Mouse (Mus musculus) stomach, postnatal 0 days (tissue): ENCODE measurements around the gene Rnf214.

Source experiments
- CTCF ChIP-seq: IDR thresholded peaks from 2 replicates; pipeline ENCODE4 v1.5.1; 2016; ENCODE audit warnings: antibody characterized with exemption, low read depth, mild to moderate bottlenecking, moderate library complexity
- EP300 ChIP-seq: optimal IDR thresholded peaks from 2 replicates; pipeline ENCODE3; 2016; ENCODE audit warnings: antibody characterized with exemption

- no peak for TF ChIP-seq CTCF
- no peak for TF ChIP-seq EP300
These were observed 54.9 kb downstream of the Rnf214 start for GRCm38 (mm10) chr9:45851776-45852175.
